Mouse (Mus musculus): ENCODE measurements around the gene Slc4a11. TPM values are rescaled to one million over a fixed set of nuclear protein-coding genes. Genes with fewer than 3 reads are reported as not detected.
A peak's percentile ranks its signal among the peaks of the same experiment; 100 is the strongest.

Gene Slc4a11
- polyA plus RNA-seq, 1 experiment: 1.7 TPM

DNA sequence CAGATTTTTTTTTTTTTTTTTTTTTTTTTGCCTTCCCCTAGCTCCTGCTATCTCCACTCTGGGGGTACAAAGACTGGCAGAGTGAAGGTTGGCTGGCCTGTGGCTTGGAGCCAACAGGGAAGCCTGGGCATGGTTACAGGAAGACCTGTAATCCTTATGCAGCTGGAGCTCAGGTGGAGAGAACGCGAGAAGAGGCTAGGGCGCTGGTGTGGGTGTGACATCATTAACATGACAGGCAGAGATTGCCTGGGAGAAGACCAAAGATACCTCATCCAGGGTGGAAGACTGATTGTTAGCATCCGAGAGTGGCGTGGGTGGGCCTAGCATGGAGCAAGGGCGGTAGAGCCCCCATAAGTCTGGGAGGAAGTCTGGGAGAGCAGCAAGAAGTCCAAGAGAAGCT lies 58.0 kb downstream of the Slc4a11 start:
- DNase-seq: no peak
- no peak for TF ChIP-seq POLR2A (IDR thresholded peaks at IDR 0.05; ENCODE audit: borderline replicate concordance, extremely low read depth, low read depth, low read length)
- Histone ChIP-seq H3K4me3 (replicated peaks; ENCODE audit: extremely low read depth, low read depth, low read length) (no peak overlapping the region), H3K4me1 (ENCODE audit: control insufficient read depth, insufficient read depth, low read length) (peaks cover 5% of the 10 kb centered on the region)
- 84% methylated on average over 6 of the region's 6 CpGs for WGBS

DNA sequence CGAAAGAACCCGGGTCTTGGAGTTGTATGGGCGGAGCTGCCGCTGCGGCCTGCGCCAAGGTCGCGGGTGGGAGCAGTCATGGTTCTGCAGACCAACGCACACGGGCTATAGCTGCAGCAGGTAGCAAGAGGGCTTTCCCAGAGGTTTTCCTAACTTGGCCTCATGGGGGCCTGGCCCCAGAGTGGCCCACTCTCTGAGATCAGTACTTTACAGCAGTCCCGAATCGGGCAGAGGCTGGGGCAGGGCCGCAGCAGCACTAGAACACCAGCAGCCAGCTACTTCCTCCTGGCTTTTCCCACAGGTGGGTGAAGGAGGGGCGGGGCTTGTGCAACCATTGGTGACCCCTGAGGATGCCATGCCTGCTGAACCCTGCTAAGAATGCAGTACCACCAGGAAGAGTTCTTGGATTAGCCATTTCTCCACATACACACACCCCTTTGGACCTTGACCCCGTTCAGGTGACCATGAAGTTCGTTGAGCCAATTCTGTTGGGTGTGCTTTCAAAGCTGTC lies 59.2 kb downstream of the Slc4a11 start:
- TF ChIP-seq POLR2A (IDR thresholded peaks at IDR 0.05; ENCODE audit: borderline replicate concordance, extremely low read depth, low read depth, low read length): no peak
- no peak for TF ChIP-seq CTCF (IDR thresholded peaks at IDR 0.05; ENCODE audit: insufficient read depth, low read length)
- Histone ChIP-seq H3K4me3 (replicated peaks; ENCODE audit: extremely low read depth, low read depth, low read length) (no peak overlapping the region), H3K4me1 (ENCODE audit: control insufficient read depth, insufficient read depth, low read length) (peaks cover 5% of the 10 kb centered on the region)
- 45% methylated on average over 16 of the region's 16 CpGs for WGBS
- no peak for DNase-seq

DNA sequence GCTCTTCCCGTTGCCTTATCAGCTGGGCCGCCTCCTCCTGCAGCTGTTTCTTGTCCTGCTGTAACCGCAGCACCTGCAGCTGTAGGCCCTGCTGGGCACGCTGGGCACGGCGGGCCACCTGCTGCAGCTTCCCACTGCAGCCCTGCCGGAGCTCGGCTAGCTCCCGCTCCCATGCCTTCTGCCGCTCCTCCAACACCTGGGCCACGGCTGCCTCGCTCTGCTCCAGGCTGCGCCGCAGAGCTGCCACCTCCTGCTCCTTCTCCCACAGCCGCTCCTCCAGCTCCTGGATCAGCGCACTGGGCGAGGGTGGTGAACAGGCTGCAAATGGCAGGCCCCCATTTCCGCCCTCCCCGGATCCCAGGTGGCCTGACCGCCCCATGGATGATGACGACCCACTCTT lies 61.5 kb downstream of the Slc4a11 start:
- Histone ChIP-seq H3K4me3 (replicated peaks; ENCODE audit: extremely low read depth, low read depth, low read length) (no peak overlapping the region), H3K4me1 (ENCODE audit: control insufficient read depth, insufficient read depth, low read length) (peaks cover 3% of the 10 kb centered on the region; the same call in 1 of the 2 replicates)
- DNase-seq: no peak
- WGBS: 37% methylated on average over 21 of the region's 21 CpGs
- TF ChIP-seq CTCF (IDR thresholded peaks at IDR 0.05; ENCODE audit: insufficient read depth, low read length) (no peak), POLR2A (IDR thresholded peaks at IDR 0.05; ENCODE audit: borderline replicate concordance, extremely low read depth, low read depth, low read length) (no peak)

DNA sequence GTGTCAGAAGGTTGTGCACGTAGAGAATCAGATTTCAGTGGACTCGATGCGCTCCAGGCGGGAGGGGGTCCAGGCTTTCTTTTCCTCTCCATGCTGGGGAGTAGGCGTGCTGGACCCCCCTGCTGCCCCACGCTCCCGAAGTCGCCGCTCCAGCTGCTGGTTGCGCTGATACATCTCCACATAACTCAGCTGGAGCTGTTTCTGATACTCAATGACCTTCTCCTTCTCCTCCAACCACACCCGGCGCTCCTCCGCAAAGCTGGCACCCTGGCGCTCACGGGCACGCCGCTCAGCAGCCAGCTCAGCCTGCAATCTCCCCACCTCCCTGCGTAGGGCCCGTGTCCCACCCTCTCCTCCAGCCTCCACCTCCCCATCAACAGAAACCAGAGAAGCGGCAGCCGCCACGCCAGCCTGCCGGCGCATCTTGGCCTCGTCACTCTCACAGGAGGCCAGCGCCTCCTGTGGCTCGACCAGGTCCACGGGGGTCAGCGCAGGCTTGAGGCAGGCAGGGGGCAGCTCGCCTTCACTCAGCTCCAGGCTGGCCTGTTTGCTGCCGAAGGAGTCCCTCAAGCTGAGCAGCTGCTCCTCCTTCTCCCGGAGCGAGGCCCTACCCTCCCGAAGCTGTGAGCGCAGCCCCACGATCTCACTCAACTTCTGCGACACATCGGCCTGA lies 62.4 kb downstream of the Slc4a11 start:
- TF ChIP-seq CTCF (IDR thresholded peaks at IDR 0.05; ENCODE audit: insufficient read depth, low read length) (no peak), POLR2A (IDR thresholded peaks at IDR 0.05; ENCODE audit: borderline replicate concordance, extremely low read depth, low read depth, low read length) (no peak)
- peak overlapping the region; percentile 11 for H3K4me3 ChIP-seq (replicated peaks; ENCODE audit: extremely low read depth, low read depth, low read length)
- WGBS: 10% methylated on average over 38 of the region's 38 CpGs
- DNase-seq: peak; percentile 22
- H3K4me1 ChIP-seq (ENCODE audit: control insufficient read depth, insufficient read depth, low read length): peaks cover 3% of the 10 kb centered on the region; the same call in 1 of the 2 replicates

Other genes with a start within 250 kb of the Slc4a11 start
- 56.5 and 64.3 TPM in 2 replicates for gene Ptpra, start 247.2 kb downstream of the Slc4a11 start, polyA plus RNA-seq (2012; rRNA removed)
- gene Mrps26, start 133.8 kb downstream of the Slc4a11 start, polyA plus RNA-seq (2012; rRNA removed): 46.3 and 66.6 TPM in 2 replicates
- 0.28 TPM in 1 of 2 replicates, not detected in the other for gene Oxt, start 121.3 kb downstream of the Slc4a11 start, polyA plus RNA-seq (2012; rRNA removed)
- 0.26 TPM in 1 of 2 replicates, not detected in the other for gene Avp, start 115.0 kb downstream of the Slc4a11 start, polyA plus RNA-seq (2012; rRNA removed)
- gene Fastkd5, start 67.5 kb downstream of the Slc4a11 start, polyA plus RNA-seq (2012; rRNA removed): 1.1 and 2.1 TPM in 2 replicates
- gene Ubox5, start 67.5 kb downstream of the Slc4a11 start, polyA plus RNA-seq (2012; rRNA removed): 4.7 and 6.0 TPM in 2 replicates
- 9.7 and 11.1 TPM in 2 replicates for gene Lzts3, start 54.7 kb downstream of the Slc4a11 start, polyA plus RNA-seq (2012; rRNA removed)
- 61.0 and 70.3 TPM in 2 replicates for gene Ddrgk1, start 32.9 kb downstream of the Slc4a11 start, polyA plus RNA-seq (2012; rRNA removed)
- 16.5 and 17.1 TPM in 2 replicates for gene Itpa, start 29.9 kb downstream of the Slc4a11 start, polyA plus RNA-seq (2012; rRNA removed)
- 51.6 and 55.9 TPM in 2 replicates for gene 4930402H24Rik, start 208.9 kb upstream of the Slc4a11 start, polyA plus RNA-seq (2012; rRNA removed)
- 12.1 and 16.4 TPM in 2 replicates for gene Atrn, start 209.0 kb upstream of the Slc4a11 start, polyA plus RNA-seq (2012; rRNA removed)

Measured in lung, adult 2 months (tissue).